Mouse (Mus musculus): ENCODE data around the gene Gm11639.
"Not testable (repeated sequence)": the region's sequence is repeated elsewhere in the genome, so short reads cannot be mapped to it uniquely, and the experiment has no call there.

Gm11639 gene

DNA sequence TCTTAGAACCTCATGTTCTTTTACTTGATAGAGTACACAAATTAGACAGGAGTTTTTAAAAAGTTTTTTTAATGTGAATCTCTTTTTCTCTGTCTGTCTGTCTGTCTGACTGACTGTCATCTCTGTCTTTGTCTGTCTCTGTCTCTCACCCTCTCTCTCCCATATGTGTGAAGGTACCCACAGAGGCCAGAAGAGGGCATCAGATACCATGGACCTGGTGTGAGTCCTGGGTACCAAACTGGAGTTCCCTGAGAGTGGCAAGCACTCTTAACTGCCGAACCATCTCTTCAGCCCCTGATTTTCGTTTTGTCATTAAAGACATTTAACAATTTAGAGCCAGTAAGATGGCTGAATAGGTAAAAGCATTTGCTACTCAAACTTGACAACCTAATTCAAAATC, 21.6 kb downstream of the Gm11639 start:
- no peak for DNase-seq

DNA sequence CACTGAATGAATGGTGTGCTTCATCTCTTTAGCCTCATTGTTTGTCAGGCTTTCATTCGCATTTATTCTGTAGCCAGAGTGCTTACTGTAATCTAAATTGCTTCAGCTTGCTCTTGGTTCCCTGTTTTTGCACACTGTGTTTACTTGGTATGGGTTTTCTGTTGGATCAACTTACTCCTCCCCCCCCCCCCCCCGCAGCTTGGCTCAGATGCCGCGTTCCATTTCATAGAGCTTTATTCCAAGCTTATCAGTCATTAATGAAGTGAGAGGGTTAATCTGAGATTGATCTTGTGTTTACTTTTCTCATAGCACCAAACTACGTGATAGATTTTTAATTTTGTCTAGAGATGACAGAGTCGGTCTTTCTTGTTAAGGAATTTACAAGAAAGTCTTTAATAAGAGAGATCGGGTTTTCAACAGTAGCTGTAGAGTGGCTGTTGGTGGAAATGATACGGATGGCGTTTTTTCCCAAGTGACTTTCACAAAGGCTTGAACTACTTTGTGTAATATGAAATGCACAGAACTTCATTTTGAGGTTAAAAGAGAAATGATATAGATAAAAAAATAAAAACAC, 59.6 kb downstream of the Gm11639 start:
- no peak for DNase-seq

DNA sequence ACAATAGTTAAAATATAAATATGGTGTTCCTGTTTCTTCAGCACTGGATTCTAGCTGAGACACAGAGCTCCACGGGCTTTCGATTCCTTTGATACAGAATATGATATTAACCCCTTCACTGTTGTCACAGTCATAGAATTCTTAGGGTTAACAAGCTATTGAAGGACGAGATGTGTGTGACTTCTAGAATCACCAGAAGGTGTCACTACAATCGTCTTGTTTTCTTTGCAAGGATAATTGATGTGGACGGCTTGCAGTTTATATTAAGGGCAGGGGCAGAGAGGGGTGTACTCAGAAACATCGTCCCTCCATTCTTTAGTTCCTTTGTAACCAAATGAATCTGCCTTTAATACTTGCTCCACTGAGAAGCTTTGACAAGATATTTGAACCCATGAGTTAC, 80.3 kb downstream of the Gm11639 start:
- no peak for DNase-seq

DNA sequence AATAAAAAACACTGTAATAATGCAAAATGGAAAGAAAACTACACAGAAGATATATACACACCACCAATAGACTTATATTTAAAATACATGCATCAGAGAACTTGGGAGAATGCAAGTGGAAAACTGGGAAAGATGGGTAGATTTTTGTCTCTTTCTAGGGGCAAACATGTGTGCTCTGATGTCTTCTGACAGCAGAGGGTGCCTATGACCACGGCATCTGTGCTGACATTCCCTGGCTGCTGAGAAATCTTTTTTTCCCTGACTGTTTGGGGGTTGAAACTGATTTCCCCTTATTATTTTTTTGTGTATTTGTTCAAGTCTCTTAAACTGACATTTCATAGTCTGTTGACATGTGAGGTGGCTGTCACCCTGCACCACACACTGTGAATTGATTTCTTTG, 81.6 kb downstream of the Gm11639 start:
- DNase-seq: no peak

DNA sequence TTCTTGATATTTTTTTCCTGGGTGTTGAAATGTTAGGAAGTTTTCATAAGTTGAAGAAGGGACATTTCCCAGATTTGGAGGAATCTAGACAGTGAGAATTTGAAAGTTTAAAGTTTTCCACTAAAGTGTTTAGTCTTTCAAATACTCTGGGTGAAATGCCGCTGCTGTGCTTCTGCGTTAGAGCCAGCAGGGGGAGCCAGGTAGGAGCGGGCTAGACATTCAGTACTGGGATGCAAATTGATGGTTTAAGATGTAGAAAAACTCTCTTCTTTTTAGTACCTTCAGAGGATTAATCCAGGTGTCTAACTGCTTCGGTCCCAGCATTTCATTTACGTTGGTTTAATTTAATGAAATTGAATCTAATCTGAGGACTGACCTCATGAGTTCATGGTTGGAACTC, 82.6 kb downstream of the Gm11639 start:
- peak; percentile 12 to 56 for DNase-seq

DNA sequence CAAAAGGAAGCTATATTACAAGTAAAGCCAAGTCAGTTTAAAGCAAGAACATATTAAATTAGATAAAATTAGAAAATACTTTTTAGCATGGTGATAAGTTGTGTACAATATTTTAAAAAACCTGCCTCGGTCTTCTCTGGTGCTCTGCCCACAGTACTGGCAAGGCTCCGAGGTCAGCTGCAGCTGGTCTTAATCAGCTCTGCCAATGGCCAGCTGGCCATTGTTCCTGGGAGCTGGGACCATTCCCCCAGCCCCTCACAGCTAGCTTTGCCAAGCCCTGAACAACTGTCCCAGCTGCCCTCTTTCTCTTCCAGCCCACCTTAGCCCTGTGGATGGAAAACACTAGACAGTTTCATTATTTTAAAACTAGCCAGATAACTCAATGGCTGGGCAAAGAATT, 93.3 kb downstream of the Gm11639 start:
- DNase-seq: no peak

DNA sequence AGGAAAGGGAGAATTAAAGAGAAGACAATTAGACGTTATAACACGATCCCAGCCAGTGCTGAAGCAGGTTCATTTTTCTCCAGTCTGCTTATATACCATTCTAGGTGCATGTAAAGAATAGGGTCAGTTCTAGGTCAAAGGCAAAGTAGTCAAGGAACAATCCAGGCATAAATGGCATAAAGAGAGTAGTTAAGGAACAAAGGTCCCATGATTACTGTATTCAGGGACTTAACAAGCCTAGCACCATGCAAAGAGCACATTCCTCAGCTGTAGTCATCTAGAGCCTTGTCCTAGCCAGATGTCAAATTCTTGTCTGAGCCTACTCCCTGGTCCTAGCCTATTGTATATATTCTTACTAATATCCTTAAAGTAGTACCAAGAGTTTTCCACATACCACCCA, 259.2 kb downstream of the Gm11639 start:
- DNase-seq: no peak

DNA sequence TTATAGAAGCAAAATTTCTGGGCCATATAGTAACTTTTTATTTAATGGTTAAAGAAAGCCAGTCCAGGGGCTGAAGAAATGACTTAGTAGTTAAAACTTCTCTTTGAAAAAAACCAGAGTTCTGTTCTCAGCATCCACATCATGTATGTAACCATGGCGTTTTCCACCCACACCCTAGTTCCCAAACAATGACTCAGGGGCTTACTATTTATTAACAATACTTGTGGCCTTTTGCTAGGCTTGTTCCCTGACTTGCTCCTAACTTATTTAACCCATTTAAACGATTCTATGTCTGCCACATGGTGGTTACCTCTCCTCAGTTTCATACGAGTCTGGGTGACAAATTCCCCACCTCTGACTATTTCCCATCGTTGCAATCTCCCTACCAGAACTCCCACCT, 266.8 kb downstream of the Gm11639 start:
- DNase-seq: no peak

DNA sequence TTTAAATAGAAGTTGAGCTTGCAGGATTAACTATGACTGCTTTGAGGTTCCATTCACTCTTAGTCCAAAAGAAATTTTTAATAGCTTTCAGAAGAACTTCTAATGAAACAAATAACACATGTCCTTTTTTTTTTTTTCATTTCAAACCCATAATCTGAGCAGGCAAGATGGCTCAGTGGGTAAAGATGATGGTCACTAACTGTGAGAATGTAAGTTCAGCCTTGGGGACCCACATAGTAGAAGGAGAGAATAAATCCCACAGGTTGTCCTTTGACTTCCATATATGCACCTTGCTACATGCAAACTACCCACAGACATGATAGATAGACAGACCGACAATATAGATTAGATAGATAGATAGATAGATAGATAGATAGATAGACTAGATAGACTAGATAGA, 282.4 kb downstream of the Gm11639 start:
- DNase-seq: no peak

DNA sequence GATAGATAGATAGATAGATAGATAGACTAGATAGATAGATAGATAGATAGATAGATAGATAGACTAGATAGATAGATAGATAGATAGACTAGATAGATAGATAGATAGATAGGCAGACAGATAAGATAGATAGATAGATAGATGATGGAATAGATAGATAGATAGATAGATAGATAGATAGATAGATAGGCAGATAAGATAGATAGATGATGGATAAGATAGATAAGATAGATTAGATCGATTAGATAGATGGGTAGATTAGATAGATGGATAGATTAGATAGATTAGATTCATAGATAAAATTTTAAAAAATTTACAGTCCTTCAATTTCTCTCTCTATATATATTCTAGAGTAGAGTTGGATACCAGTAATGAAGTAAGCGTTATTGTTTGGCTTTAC, 282.9 kb downstream of the Gm11639 start:
- no peak for DNase-seq

DNA sequence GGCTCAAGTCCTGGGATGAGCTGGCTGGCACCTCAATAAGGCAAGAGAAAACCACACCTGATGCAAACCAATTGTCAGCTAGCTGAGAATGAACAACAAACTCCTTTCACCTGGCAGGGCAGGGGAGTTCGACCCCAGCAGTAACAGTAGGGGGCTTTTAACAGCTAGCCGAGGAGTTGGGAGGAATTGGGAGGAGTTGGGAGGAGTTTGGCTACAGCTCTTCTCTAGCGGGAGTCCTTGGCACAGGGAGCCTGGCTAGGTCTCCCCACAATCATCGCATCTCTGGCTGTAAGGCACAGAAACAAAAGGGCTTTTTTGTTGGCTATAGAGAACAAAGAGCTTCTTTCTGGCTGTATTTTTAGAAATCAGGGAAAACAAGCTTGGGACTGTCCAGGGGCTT, 285.8 kb downstream of the Gm11639 start:
- no peak for DNase-seq

DNA sequence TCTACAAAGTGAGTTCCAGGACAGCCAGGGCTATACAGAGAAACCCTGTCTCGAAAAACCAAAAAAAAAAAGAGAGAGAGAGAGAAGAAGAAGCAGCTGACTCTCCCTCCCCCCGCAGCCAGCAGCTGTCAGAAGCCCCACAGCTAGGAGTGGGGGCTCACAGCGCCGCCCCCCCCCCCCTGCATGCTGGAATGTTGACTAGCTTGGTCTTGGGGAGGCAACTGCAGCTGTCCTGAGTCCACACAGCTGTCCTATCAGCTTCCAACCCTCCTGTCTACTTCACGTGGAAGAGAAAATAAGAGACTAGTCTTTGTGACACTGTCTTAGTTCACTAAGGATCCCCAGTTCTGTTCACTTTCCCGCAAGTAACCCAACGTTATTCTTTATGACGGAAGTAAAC, 287.0 kb downstream of the Gm11639 start:
- DNase-seq: no peak

DNA sequence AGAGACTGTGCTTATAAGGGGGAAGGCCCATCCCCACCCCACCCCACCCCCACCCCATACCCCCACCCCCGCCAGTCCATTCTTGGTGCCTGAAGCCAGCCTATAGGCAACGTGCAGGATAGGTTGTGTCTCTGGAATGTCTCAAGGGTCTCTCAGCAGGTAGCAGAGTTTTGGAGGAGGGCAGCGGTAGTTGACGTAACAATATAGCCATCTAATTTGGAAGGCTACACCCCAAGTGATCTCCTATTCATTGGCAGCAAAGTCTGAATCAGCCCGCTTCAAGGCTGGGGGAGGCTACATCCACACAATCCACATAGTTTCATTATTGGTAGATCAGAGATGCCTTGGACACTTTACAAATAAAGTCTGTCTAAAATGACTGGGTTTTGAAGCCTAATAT, 292.5 kb downstream of the Gm11639 start:
- DNase-seq: no peak

DNA sequence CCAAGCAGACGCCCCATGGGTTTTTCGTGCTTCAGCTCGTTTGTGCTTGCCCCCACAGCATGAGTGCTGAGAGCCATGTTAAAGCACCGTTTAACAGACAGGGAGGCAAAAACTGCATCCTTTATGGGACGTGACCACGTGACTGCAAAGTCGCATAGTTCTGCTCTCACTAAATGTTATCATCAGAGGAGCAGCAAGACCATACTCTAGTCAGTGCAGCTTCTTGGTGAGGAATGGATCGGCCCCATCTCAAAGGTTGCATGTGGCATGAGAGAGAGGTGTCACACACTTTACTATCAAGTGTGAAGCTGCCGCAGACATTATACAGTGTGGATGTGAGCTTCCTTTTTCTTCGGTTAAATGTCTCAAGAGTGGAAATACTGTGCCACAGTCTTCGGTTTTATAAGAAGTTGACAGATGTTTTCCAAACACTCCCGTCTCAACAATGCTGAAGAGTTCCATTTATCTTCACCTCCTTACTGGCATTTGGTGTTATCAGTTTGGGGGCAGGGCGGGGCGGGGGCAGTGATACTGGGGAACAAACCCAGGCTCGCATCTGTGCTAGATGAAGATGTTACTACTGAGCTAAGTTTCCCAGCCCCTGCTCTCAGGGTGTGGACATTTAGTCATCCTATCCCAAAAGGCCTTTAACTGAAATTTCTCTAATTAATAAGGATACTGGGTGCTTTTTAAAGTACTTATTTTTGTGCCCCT, 296.0 kb downstream of the Gm11639 start:
- no peak for DNase-seq

DNA sequence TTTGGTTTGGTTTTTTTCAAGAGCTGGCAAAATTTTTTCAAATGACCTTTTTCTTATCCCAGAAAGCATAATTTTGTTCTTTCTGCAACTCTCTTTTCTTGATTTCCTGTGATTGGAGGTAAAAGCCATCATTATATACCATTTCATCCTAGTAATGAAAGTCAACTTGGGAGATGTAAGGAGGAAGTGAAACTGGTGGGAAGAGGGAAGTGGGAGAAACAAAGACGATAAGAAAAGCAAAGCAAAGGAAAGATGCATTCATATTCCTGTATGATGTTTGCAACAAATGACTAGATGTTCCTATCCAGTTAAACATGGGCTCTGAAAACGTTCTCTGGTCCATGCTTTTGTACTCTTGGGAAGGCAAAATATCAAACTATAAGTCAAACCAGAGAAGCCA, 323.7 kb downstream of the Gm11639 start:
- DNase-seq: no peak

DNA sequence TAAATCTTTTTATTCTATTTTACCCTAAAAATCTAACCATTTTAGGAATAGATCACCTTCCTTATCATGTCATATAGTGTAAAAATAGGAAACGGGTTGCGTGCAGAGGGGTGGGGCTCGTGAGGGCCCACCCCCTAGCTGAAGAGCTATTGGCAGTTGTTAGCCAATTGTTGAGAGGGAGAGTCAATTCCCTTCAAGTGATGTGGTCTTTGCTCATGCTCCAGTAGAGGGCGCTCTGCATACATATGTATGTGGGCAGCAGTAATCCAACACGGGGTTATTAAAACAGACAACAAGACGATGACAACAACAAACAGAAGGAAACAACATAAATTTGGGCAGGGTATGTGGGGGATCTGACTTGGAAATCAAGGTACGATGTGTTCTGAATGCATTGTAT, 335.6 kb downstream of the Gm11639 start:
- DNase-seq: no peak

DNA sequence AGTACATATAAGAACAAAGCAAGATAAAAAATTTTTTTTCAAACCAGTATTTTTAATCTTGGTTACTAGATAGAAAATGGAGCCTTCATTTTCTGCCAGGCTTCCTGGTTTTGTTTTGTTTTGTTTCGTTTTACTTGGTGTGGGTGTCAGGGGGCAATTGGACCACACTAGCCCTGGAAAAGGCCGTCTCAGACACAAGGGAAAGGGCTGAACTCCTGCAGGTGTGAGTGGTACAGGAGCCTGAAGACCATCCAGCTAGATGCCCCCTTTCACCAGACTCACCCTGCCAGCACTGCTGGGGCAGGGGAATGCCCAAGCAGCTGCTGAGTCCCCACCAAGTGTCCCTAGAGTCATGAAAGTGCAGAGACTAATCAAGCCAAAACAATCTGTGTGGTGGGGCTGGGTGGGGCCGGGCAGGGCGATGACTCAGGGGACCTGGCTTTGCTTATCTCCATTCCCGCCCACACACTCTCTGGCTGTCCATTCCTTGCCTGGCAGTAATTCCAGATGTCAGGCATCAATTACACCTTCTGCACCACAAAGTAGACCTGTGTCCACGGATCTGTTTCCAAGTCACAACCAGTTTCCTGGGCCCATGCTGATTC, 343.3 kb downstream of the Gm11639 start:
- no peak for DNase-seq

DNA sequence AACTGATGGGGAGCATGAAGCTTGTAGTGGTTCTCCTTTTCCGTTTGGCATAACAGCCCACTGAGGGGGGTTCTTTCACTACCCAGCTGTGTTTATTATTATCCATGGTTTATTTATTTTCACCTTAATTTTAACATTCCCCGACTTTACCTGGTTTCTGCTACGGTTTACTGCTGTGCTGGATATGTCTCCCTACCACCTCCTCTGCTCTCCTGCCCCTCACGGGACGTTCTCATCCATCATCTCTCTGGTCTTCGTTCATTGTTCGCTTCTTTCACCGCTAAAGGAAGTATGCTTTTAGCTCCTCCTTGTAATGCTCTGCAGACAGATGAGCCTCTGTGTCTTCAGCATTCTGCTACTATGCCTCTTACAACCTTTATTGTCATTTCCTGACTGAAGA, 344.0 kb downstream of the Gm11639 start:
- DNase-seq: no peak

DNA sequence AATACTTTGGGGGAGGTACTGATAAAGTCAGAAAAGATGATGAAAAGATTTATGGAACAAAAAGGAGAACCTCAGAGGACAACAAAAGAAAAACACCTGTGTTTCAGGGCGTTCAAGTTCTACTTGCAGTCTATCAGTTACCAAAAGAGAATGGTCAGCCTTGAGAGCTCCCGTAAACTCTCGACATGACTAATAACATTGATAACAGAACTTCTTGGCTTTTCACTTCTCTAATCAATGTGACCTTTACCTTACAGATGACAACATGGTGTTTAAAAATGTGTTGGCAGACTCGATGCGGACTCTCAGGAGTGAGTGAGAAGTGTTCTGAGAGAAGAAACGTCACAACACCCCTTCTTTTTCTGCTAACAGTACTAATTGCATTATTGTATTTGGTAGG, 344.7 kb downstream of the Gm11639 start:
- DNase-seq: no peak

DNA sequence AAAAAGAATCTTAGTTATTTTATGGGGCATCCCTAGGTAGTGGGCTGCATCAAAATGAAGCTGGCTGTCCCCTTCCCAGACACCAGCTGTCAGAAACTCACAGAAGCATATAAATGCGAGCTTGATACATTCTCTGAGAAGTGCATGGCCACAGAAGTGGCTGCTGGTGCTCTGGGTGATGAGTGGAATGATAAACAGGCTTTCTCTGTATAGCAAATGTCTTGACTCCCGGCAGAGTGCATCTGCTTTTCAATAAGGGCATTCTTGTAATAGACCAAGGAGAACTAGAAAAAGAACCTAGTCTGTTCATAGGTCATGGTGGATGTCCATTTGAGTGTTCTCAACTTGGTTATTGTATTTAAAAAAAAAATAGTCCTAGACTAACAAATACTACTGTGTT, 345.6 kb downstream of the Gm11639 start:
- DNase-seq: no peak

DNA sequence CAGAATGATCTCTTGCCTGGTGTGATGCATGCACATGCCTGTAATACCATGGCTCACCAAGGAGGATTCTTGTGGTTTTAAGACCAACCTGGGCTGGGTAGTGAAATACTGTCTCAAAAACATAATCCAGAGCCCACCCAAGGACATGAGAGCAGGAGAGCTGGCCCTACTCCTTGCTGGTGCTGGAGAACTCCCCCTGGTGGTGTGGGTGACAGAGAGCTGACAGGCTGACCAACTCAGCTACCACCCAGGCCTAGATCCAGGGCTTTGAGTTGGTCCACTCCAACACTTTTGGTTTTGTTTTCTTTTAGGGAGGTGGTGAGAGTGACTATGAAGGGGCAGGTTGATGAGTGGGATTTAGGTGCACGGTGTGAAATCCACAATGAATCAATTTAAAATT, 349.6 kb downstream of the Gm11639 start:
- no peak for DNase-seq

DNA sequence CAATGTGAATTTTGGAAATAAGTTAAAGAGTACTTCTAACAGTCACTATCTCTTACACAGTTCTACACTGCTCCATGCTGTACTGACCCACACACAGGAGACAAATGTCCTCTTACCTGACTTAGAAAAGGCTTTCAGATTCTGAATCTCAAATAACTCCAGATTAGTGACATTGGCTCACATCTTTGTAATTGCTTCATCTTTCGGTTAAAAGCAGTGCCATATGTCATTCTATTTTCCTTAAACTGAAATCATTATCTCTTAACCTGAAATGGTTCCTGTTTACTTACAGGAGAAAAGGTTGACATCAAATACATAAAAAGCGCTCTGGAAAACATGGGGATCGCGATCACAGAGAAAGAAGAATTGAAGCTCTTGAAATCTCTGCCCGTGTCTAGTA, 377.8 kb downstream of the Gm11639 start, which contains the start of gene Efcab3:
Gene Efcab3, plus strand, starts transcription at position 301 of the 400 bp plus-strand sequence.
- no peak for DNase-seq

DNA sequence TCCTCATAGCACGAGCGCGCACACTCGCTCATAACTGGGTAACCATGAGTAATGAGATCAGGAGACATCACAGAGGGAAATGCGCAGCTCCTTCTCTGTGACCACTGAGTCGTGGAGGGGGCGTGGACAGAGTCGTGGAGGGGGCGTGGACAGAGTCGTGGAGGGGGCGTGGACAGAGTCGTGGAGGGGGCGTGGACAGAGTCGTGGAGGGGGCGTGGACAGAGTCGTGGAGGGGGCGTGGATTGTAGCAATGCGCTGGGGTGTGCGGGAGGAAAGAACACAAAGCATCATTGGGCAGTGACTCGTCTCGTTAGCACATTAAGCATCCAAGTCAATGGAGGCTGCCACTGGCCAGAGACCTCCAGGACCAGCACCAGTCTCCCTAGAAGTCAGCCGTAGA, 426.9 kb downstream of the Gm11639 start:
- DNase-seq: not testable (repeated sequence)

DNA sequence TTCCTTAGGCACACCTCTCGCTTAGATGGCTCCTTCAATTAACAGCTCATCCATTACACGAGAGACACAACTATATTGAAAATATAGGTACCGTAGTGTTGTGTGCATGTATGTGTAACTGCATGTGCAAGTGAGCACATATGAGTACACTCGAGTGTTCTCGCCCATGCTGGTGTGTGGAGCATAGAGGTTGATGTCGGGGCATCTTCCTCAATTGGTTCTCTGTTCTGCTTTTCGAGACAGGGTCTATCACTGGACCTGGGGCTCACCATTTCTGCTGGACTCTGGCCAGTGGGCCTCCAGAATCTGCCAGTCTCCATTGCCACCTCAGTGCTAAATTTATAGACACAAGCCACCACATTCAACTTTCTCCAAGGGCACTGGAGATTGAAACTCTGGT, 432.3 kb downstream of the Gm11639 start:
- DNase-seq: no peak

All from spleen, adult 18-20 months (tissue).